Mouse (Mus musculus) cerebellum, adult 2 months (tissue): ENCODE measurements around the gene Copz1.

ENCODE experiments used
- CTCF ChIP-seq: fragments of 200-500 bp; IDR thresholded peaks from 2 replicates; pipeline ENCODE4 v1.5.1; 2011; ENCODE audit warnings: low read depth, mild to moderate bottlenecking, control low read depth, low read length, moderate library complexity, borderline replicate concordance; ENCODE audit not compliant: insufficient read depth
- POLR2A ChIP-seq: fragments of 200-500 bp; IDR thresholded peaks from 2 replicates; pipeline ENCODE4 v1.6.1; 2011; ENCODE audit warnings: low read length, control low read depth, borderline replicate concordance; ENCODE audit not compliant: insufficient read depth

DNA sequence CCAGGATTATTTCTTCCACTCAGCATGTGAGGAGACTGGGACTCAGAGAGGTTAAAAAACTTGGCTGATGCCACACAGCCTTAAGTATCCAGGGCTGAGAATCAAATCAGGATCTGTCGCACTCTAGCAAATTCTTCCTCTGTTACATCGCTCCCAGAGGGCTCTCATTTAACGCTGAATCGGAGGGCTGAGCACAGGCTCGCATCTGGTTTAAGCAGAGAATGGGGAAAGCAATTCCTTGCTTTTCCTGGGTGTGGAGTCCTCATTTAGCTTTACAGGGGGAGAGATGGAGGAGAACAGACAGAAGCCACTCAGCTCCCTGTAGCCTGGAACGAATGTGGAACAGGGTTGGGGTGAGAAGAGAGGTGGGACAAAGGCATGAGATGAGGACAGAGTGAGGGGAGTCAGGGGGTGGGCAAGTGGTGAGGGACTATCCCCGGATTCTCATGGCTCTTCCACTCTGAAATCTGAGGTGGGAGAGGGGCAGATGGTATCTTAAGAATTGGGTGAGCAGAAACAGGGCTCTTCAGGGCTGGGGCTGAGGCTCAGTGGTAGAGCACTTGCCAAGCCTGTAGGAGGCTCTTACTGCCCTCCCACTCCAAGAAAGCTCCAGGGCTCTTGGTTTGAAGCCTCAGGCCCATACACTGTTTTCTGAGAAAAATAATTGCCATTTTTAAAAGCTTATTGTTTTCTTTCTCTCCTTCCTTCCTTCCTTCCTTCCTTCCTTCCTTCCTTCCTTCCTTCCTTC lies 63.1 kb downstream of the Copz1 start:
- TF ChIP-seq CTCF (no peak), POLR2A (no peak)
